Mouse (Mus musculus) liver, embryonic 15.5 days (tissue): ENCODE measurements around the gene Sftpd. TPM values are rescaled to one million over a fixed set of nuclear protein-coding genes. Genes with fewer than 3 reads are reported as not detected.

Experiments
- ATAC-seq: fragments of 200-750 bp; cut with Nextera tagmentation; 2 replicates; pipeline ENCODE4 v1.8.0; 2017; ENCODE audit warnings: moderate number of reproducible peaks, mild to moderate bottlenecking, moderate library complexity; ENCODE audit not compliant: insufficient read depth
- H3K27ac ChIP-seq: fragments of 300-500 bp; sonication (generic); replicated peaks from 2 replicates; pipeline ENCODE4 v1.5.1; 2015; ENCODE audit warnings: mild to moderate bottlenecking, inconsistent platforms
- H3K27me3 ChIP-seq: fragments of 300-500 bp; sonication (generic); 2 replicates; pipeline ENCODE4 v1.6.1; 2015; ENCODE audit warnings: mild to moderate bottlenecking, inconsistent platforms
- H3K36me3 ChIP-seq: fragments of 300-500 bp; sonication (generic); replicated peaks from 2 replicates; pipeline ENCODE4 v1.6.1; 2015; ENCODE audit warnings: moderate library complexity, mild to moderate bottlenecking, inconsistent platforms
- H3K4me1 ChIP-seq: fragments of 300-500 bp; sonication (generic); replicated peaks from 2 replicates; pipeline ENCODE4 v1.6.1; 2015; ENCODE audit warnings: inconsistent platforms
- H3K4me2 ChIP-seq: fragments of 300-500 bp; sonication (generic); 2 replicates; pipeline ENCODE4 v1.6.1; 2015; ENCODE audit warnings: moderate library complexity, mild to moderate bottlenecking, inconsistent platforms
- H3K4me3 ChIP-seq: fragments of 300-500 bp; sonication (generic); replicated peaks from 2 replicates; pipeline ENCODE4 v1.5.1; 2015; ENCODE audit warnings: mild to moderate bottlenecking, inconsistent platforms
- H3K9ac ChIP-seq: fragments of 300-500 bp; sonication (generic); 2 replicates; pipeline ENCODE4 v1.6.1; 2015; ENCODE audit warnings: moderate library complexity, mild to moderate bottlenecking, inconsistent platforms
- H3K9me3 ChIP-seq: fragments of 300-500 bp; sonication (generic); replicated peaks from 2 replicates; pipeline ENCODE4 v1.6.1; 2016; ENCODE audit warnings: inconsistent platforms
- WGBS: fragments of 180-500 bp; shearing (Covaris S2); methylation state at CpG from one replicate; pipeline ENCODE4 v1.1.7; 2015; ENCODE audit warnings: mixed read lengths; ENCODE audit not compliant: insufficient replicate concordance; 5-methylcytosine and 5-hydroxymethylcytosine counted together
- polyA plus RNA-seq: library from polyadenylated mRNA; unstranded; fragments of >200 nt; fragmentation: Nextera tagmentation; extraction: Ambion mirVana; gene quantifications from 2 replicates; pipeline ENCODE4 v1.2.1, GENCODE M21; 2015

Gene Sftpd
- polyA plus RNA-seq, result 0.20 and 0.41 TPM in 2 replicates

- Histone ChIP-seq H3K27me3 (no peaks in the 10 kb centered on the region), H3K4me1 (no peaks in the 10 kb centered on the region), H3K36me3 (no peaks in the 10 kb centered on the region), H3K9me3 (no peaks in the 10 kb centered on the region), H3K9ac (no peak within 1 kb of the TSS), H3K4me3 (no peak within 1 kb of the TSS), H3K4me2 (no peak within 1 kb of the TSS), H3K27ac (no peak within 1 kb of the TSS)
- WGBS, result 43% methylated on average over 4 of the region's 4 CpGs
- ATAC-seq, result no peak
These were observed at the start of gene Sftpd for GRCm38 (mm10) chr14:41185059-41185821. Sftpd (minus strand) TSS chr14:41185149.

- Histone ChIP-seq H3K27me3 (no peaks in the 10 kb centered on the region), H3K4me1 (no peaks in the 10 kb centered on the region), H3K9me3 (no peaks in the 10 kb centered on the region), H3K27ac (no peak overlapping the region), H3K4me2 (no peak overlapping the region), H3K4me3 (no peak overlapping the region), H3K9ac (no peak overlapping the region), H3K36me3 (no peaks in the 10 kb centered on the region)
- peak; percentile 37 for ATAC-seq
- WGBS, result 25% methylated on average over 6 of the region's 6 CpGs
These were observed 13.2 kb upstream of the Sftpd start for GRCm38 (mm10) chr14:41198037-41198730.

- Histone ChIP-seq H3K9ac (no peak overlapping the region), H3K4me3 (no peak overlapping the region), H3K4me1 (no peaks in the 10 kb centered on the region), H3K4me2 (no peak overlapping the region), H3K9me3 (0 out of 2 replicates have a peak, but pooled peaks cover 3% of the 10 kb centered on the region), H3K27ac (no peak overlapping the region), H3K27me3 (no peaks in the 10 kb centered on the region), H3K36me3 (no peaks in the 10 kb centered on the region)
- WGBS, result 58% methylated on average over 2 of the region's 2 CpGs
- no peak for ATAC-seq
These were observed 4.5 kb upstream of the Sftpd start for GRCm38 (mm10) chr14:41189496-41189895.

- Histone ChIP-seq H3K4me2 (no peak overlapping the region), H3K27ac (no peak overlapping the region), H3K9me3 (no peaks in the 10 kb centered on the region), H3K4me1 (no peaks in the 10 kb centered on the region), H3K36me3 (no peaks in the 10 kb centered on the region), H3K4me3 (no peak overlapping the region), H3K9ac (no peak overlapping the region), H3K27me3 (no peaks in the 10 kb centered on the region)
- ATAC-seq, result no peak
- 17% methylated on average over 1 of the region's 1 CpGs for WGBS
These were observed 10.1 kb downstream of the Sftpd start for GRCm38 (mm10) chr14:41174802-41175201.

DNA sequence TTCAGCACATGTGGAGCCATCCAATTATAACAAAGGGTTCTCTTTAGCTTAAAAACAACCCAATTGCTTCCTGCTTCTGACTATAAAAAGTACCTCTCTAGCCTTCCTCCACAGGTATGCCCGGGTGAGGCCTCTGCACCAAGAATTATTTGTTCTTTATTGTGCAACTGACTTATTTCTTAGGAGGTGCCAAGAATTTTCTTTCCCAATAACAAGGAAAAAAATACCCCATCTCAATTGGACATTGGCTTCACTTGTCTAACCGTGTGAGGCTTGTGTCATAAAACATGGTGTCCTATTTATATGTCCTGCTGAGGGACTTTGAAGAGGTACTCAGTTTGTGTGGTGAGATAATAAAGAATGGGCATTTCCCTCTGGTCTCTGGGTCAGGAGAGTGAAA is 14.4 kb downstream of the Sftpd start:
- no peaks in the 10 kb centered on the region for H3K9me3 ChIP-seq
- 38% methylated on average over 2 of the region's 2 CpGs for WGBS
- H3K4me3 ChIP-seq, result no peak overlapping the region
- H3K36me3 ChIP-seq, result no peaks in the 10 kb centered on the region
- H3K4me1 ChIP-seq, result no peaks in the 10 kb centered on the region
- H3K9ac ChIP-seq, result no peak overlapping the region
- H3K27me3 ChIP-seq, result no peaks in the 10 kb centered on the region
- ATAC-seq, result no peak
- no peak overlapping the region for H3K4me2 ChIP-seq
- H3K27ac ChIP-seq, result no peak overlapping the region

DNA sequence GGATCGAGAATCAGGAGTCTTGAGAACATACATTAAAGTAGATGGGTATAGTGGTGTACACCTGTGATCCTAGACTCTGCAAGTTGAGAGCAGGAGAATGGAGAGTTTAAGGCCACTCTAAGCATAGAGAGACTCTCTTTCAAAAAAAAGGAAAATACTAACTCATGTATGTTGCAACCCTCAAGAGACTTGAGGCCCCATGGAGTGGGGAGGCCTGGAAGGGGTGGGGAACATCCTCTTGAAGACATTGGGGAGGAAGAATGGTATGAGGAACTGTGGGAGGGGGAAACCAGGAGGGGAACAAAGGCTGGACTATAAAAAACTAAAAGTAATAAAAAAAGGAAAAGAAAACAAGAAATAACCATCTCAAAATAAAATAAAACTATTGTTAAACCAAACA is 16.4 kb downstream of the Sftpd start:
- no peak overlapping the region for H3K27ac ChIP-seq
- no peak overlapping the region for H3K4me3 ChIP-seq
- no peak overlapping the region for H3K4me2 ChIP-seq
- no peaks in the 10 kb centered on the region for H3K9me3 ChIP-seq
- no peaks in the 10 kb centered on the region for H3K36me3 ChIP-seq
- no peak overlapping the region for H3K9ac ChIP-seq
- ATAC-seq, result no peak
- 72% methylated on average over 1 of the region's 1 CpGs for WGBS
- no peaks in the 10 kb centered on the region for H3K27me3 ChIP-seq
- no peaks in the 10 kb centered on the region for H3K4me1 ChIP-seq

- Histone ChIP-seq H3K27ac (no peak overlapping the region), H3K9me3 (no peaks in the 10 kb centered on the region), H3K9ac (no peak overlapping the region), H3K36me3 (no peaks in the 10 kb centered on the region), H3K4me1 (no peaks in the 10 kb centered on the region), H3K4me2 (no peak overlapping the region), H3K4me3 (no peak overlapping the region), H3K27me3 (no peaks in the 10 kb centered on the region)
- ATAC-seq, result no peak
- 32% methylated on average over 5 of the region's 5 CpGs for WGBS
These were observed 17.7 kb downstream of the Sftpd start for GRCm38 (mm10) chr14:41167278-41167677.

GRCm38 (mm10) chr14:41162663-41163062 is 22.3 kb downstream of the Sftpd start:
- Histone ChIP-seq H3K4me1 (0 out of 2 replicates have a peak, but pooled peaks cover 4% of the 10 kb centered on the region), H3K27me3 (no peaks in the 10 kb centered on the region), H3K27ac (no peak overlapping the region), H3K9me3 (no peaks in the 10 kb centered on the region), H3K36me3 (no peaks in the 10 kb centered on the region), H3K4me3 (no peak overlapping the region), H3K9ac (no peak overlapping the region), H3K4me2 (no peak overlapping the region)
- 8% methylated on average over 2 of the region's 2 CpGs for WGBS
- ATAC-seq, result no peak

- H3K4me1 ChIP-seq, result 0 out of 2 replicates have a peak, but pooled peaks cover 4% of the 10 kb centered on the region
- no peaks in the 10 kb centered on the region for H3K9me3 ChIP-seq
- peak overlapping the region; percentile 61 for H3K27ac ChIP-seq
- no peaks in the 10 kb centered on the region for H3K27me3 ChIP-seq
- 30% methylated on average over 1 of the region's 1 CpGs for WGBS
- no peak overlapping the region for H3K9ac ChIP-seq
- H3K36me3 ChIP-seq, result no peaks in the 10 kb centered on the region
- ATAC-seq, result peak; percentile 86
- H3K4me3 ChIP-seq, result no peak overlapping the region
- H3K4me2 ChIP-seq, result no peak overlapping the region
These were observed 24.2 kb downstream of the Sftpd start for GRCm38 (mm10) chr14:41160743-41161142.

- H3K9ac ChIP-seq, result no peak overlapping the region
- no peak overlapping the region for H3K4me3 ChIP-seq
- H3K9me3 ChIP-seq, result no peaks in the 10 kb centered on the region
- H3K27me3 ChIP-seq, result no peaks in the 10 kb centered on the region
- no peaks in the 10 kb centered on the region for H3K36me3 ChIP-seq
- peak overlapping the region; percentile 52 for H3K27ac ChIP-seq
- no peak overlapping the region for H3K4me2 ChIP-seq
- H3K4me1 ChIP-seq, result 0 out of 2 replicates have a peak, but pooled peaks cover 4% of the 10 kb centered on the region
- peak; percentile 35; the same call in 1 of the 2 replicates for ATAC-seq
- WGBS, result 60% methylated on average over 4 of the region's 4 CpGs
These were observed 24.9 kb downstream of the Sftpd start for GRCm38 (mm10) chr14:41160076-41160475.

GRCm38 (mm10) chr14:41151220-41151898 is 33.6 kb downstream of the Sftpd start, which contains the start of gene Mbl1:
Mbl1 (plus strand) TSS chr14:41151458.
- Histone ChIP-seq H3K9ac (no peak within 1 kb of the TSS), H3K27me3 (no peaks in the 10 kb centered on the region), H3K36me3 (no peaks in the 10 kb centered on the region), H3K9me3 (no peaks in the 10 kb centered on the region), H3K4me3 (peak within 1 kb of the TSS; percentile 27), H3K4me2 (peak within 1 kb of the TSS; percentile 31), H3K4me1 (no peaks in the 10 kb centered on the region), H3K27ac (peak within 1 kb of the TSS; percentile 53)
- peak; percentile 82 for ATAC-seq
- WGBS, result 59% methylated on average over 7 of the region's 7 CpGs
